Mouse (Mus musculus) heart, embryonic 12.5 days (tissue): ENCODE data around the gene Akap13. TPM values are rescaled to one million over a fixed set of nuclear protein-coding genes. Genes with fewer than 3 reads are reported as not detected.

Experiments used
- ATAC-seq: fragments of 200-750 bp; cut with Nextera tagmentation; 2 replicates; pipeline ENCODE4 v1.8.0; 2017; ENCODE audit warnings: moderate TSS enrichment, moderate library complexity; ENCODE audit not compliant: insufficient number of reproducible peaks, low FRiP score
- H3K27ac ChIP-seq: fragments of 300-500 bp; sonication (generic); 2 replicates; pipeline ENCODE4 v1.5.1; 2016; ENCODE audit warnings: mild to moderate bottlenecking, moderate library complexity; ENCODE audit not compliant: poor library complexity, severe bottlenecking
- H3K27me3 ChIP-seq: fragments of 300-500 bp; sonication (generic); replicated peaks from 2 replicates; pipeline ENCODE4 v1.6.1; 2016; ENCODE audit warnings: mild to moderate bottlenecking, moderate library complexity
- H3K36me3 ChIP-seq: fragments of 300-500 bp; sonication (generic); 2 replicates; pipeline ENCODE4 v1.6.1; 2016; ENCODE audit warnings: mild to moderate bottlenecking, moderate library complexity
- H3K4me1 ChIP-seq: fragments of 300-500 bp; sonication (generic); replicated peaks from 2 replicates; pipeline ENCODE4 v1.6.1; 2016; ENCODE audit warnings: mild to moderate bottlenecking
- H3K4me2 ChIP-seq: fragments of 300-500 bp; sonication (generic); 2 replicates; pipeline ENCODE4 v1.6.1; 2016; ENCODE audit warnings: mild to moderate bottlenecking, moderate library complexity
- H3K4me3 ChIP-seq: fragments of 300-500 bp; sonication (generic); 2 replicates; pipeline ENCODE4 v1.5.1; 2016; ENCODE audit warnings: mild to moderate bottlenecking
- H3K9ac ChIP-seq: fragments of 300-500 bp; sonication (generic); 2 replicates; pipeline ENCODE4 v1.6.1; 2016; ENCODE audit warnings: mild to moderate bottlenecking, moderate library complexity
- H3K9me3 ChIP-seq: fragments of 300-500 bp; sonication (generic); replicated peaks from 2 replicates; pipeline ENCODE4 v1.6.1; 2016; ENCODE audit warnings: mild to moderate bottlenecking, moderate library complexity
- WGBS: fragments of 180-500 bp; shearing (Covaris S2); methylation state at CpG from one replicate; pipeline ENCODE4 v1.1.7; 2016; 5-methylcytosine and 5-hydroxymethylcytosine counted together
- polyA plus RNA-seq: library from polyadenylated mRNA; unstranded; fragments of >200 nt; fragmentation: Nextera tagmentation; extraction: Ambion mirVana; gene quantifications from 2 replicates; pipeline ENCODE4 v1.2.1, GENCODE M21; 2016

Akap13 gene
- polyA plus RNA-seq, 1 experiment from 2014 or later, result 66.9 TPM

GRCm38 (mm10) chr7:75582091-75582490 is 126.8 kb downstream of the Akap13 start:
- Histone ChIP-seq H3K4me3 (no peak overlapping the region), H3K36me3 (peaks cover 17% of the 10 kb centered on the region), H3K9me3 (no peaks in the 10 kb centered on the region), H3K27ac (peak overlapping the region; percentile 54), H3K4me2 (no peak overlapping the region), H3K9ac (no peak overlapping the region), H3K4me1 (peaks cover 62% of the 10 kb centered on the region), H3K27me3 (no peaks in the 10 kb centered on the region)
- ATAC-seq, result no peak
- WGBS, result 60% methylated on average over 4 of the region's 4 CpGs

- Histone ChIP-seq H3K4me3 (no peak overlapping the region), H3K9me3 (no peaks in the 10 kb centered on the region), H3K27me3 (no peaks in the 10 kb centered on the region), H3K36me3 (peaks cover 19% of the 10 kb centered on the region), H3K4me2 (no peak overlapping the region), H3K27ac (peak overlapping the region; percentile 74; the same call in 1 of the 2 replicates), H3K9ac (no peak overlapping the region), H3K4me1 (peaks cover 59% of the 10 kb centered on the region)
- 7% methylated on average over 2 of the region's 2 CpGs for WGBS
- peak; percentile 66; the same call in 1 of the 2 replicates for ATAC-seq
Observed at GRCm38 (mm10) chr7:75584100-75584499, 128.8 kb downstream of the Akap13 start.

GRCm38 (mm10) chr7:75585409-75585808 is 130.1 kb downstream of the Akap13 start:
- Histone ChIP-seq H3K27me3 (no peaks in the 10 kb centered on the region), H3K36me3 (peaks cover 18% of the 10 kb centered on the region), H3K9ac (no peak overlapping the region), H3K27ac (peak overlapping the region; percentile 74; the same call in 1 of the 2 replicates), H3K4me1 (peaks cover 55% of the 10 kb centered on the region), H3K9me3 (no peaks in the 10 kb centered on the region), H3K4me3 (no peak overlapping the region), H3K4me2 (no peak overlapping the region)
- 86% methylated on average over 6 of the region's 6 CpGs for WGBS
- ATAC-seq, result no peak

- WGBS, result 16% methylated on average over 14 of the region's 14 CpGs
- Histone ChIP-seq H3K9ac (no peak overlapping the region), H3K27ac (peak overlapping the region; percentile 82), H3K9me3 (no peaks in the 10 kb centered on the region), H3K4me1 (peaks cover 53% of the 10 kb centered on the region), H3K27me3 (no peaks in the 10 kb centered on the region), H3K4me2 (peak overlapping the region; percentile 49), H3K4me3 (no peak overlapping the region), H3K36me3 (peaks cover 15% of the 10 kb centered on the region)
- ATAC-seq, result 0 out of 2 replicates have a peak, but pooled peaks have one; percentile 53
Observed at GRCm38 (mm10) chr7:75586113-75586512, 130.8 kb downstream of the Akap13 start.

GRCm38 (mm10) chr7:75587727-75588126 is 132.4 kb downstream of the Akap13 start:
- 85% methylated on average over 5 of the region's 5 CpGs for WGBS
- Histone ChIP-seq H3K27ac (no peak overlapping the region), H3K9ac (no peak overlapping the region), H3K9me3 (no peaks in the 10 kb centered on the region), H3K4me2 (no peak overlapping the region), H3K4me1 (peaks cover 40% of the 10 kb centered on the region), H3K4me3 (no peak overlapping the region), H3K27me3 (no peaks in the 10 kb centered on the region), H3K36me3 (peaks cover 13% of the 10 kb centered on the region)
- no peak for ATAC-seq

- ATAC-seq, result no peak
- Histone ChIP-seq H3K4me2 (no peak overlapping the region), H3K4me1 (peaks cover 28% of the 10 kb centered on the region), H3K9me3 (no peaks in the 10 kb centered on the region), H3K4me3 (no peak overlapping the region), H3K27me3 (no peaks in the 10 kb centered on the region), H3K36me3 (peaks cover 13% of the 10 kb centered on the region), H3K9ac (no peak overlapping the region), H3K27ac (no peak overlapping the region)
- WGBS, result 90% methylated on average over 8 of the region's 8 CpGs
Observed at GRCm38 (mm10) chr7:75589304-75589973, 134.1 kb downstream of the Akap13 start.

- Histone ChIP-seq H3K9ac (no peak overlapping the region), H3K36me3 (peaks cover 13% of the 10 kb centered on the region), H3K27ac (no peak overlapping the region), H3K27me3 (no peaks in the 10 kb centered on the region), H3K4me1 (peaks cover 25% of the 10 kb centered on the region), H3K4me2 (no peak overlapping the region), H3K9me3 (no peaks in the 10 kb centered on the region), H3K4me3 (no peak overlapping the region)
- 70% methylated on average over 1 of the region's 1 CpGs for WGBS
- no peak for ATAC-seq
Observed at GRCm38 (mm10) chr7:75591961-75592360, 136.6 kb downstream of the Akap13 start.

GRCm38 (mm10) chr7:75594801-75595200 is 139.5 kb downstream of the Akap13 start:
- WGBS, result 65% methylated on average over 5 of the region's 5 CpGs
- Histone ChIP-seq H3K4me1 (peaks cover 22% of the 10 kb centered on the region), H3K4me3 (no peak overlapping the region), H3K27me3 (no peaks in the 10 kb centered on the region), H3K36me3 (no peaks in the 10 kb centered on the region), H3K4me2 (no peak overlapping the region), H3K9me3 (no peaks in the 10 kb centered on the region), H3K27ac (no peak overlapping the region), H3K9ac (no peak overlapping the region)
- no peak for ATAC-seq

GRCm38 (mm10) chr7:75595268-75595667 is 139.9 kb downstream of the Akap13 start:
- Histone ChIP-seq H3K27ac (no peak overlapping the region), H3K36me3 (no peaks in the 10 kb centered on the region), H3K27me3 (no peaks in the 10 kb centered on the region), H3K9me3 (no peaks in the 10 kb centered on the region), H3K4me3 (no peak overlapping the region), H3K4me2 (no peak overlapping the region), H3K9ac (no peak overlapping the region), H3K4me1 (peaks cover 22% of the 10 kb centered on the region)
- ATAC-seq, result no peak

GRCm38 (mm10) chr7:75596058-75596748 is 140.9 kb downstream of the Akap13 start:
- H3K4me2 ChIP-seq, result peak overlapping the region; percentile 36
- no peaks in the 10 kb centered on the region for H3K36me3 ChIP-seq
- WGBS, result 42% methylated on average over 6 of the region's 6 CpGs
- no peaks in the 10 kb centered on the region for H3K9me3 ChIP-seq
- H3K9ac ChIP-seq, result no peak overlapping the region
- H3K27ac ChIP-seq, result peak overlapping the region; percentile 54
- no peaks in the 10 kb centered on the region for H3K27me3 ChIP-seq
- peaks cover 22% of the 10 kb centered on the region for H3K4me1 ChIP-seq
- H3K4me3 ChIP-seq, result no peak overlapping the region
- ATAC-seq, result no peak

GRCm38 (mm10) chr7:75597840-75598239 is 142.5 kb downstream of the Akap13 start:
- Histone ChIP-seq H3K36me3 (peaks cover 2% of the 10 kb centered on the region), H3K27me3 (no peaks in the 10 kb centered on the region), H3K4me1 (peaks cover 18% of the 10 kb centered on the region), H3K9me3 (no peaks in the 10 kb centered on the region), H3K9ac (no peak overlapping the region), H3K4me3 (no peak overlapping the region), H3K4me2 (no peak overlapping the region), H3K27ac (no peak overlapping the region)
- no peak for ATAC-seq
- 62% methylated on average over 2 of the region's 2 CpGs for WGBS
